In genomic region chr5:23413575-23414470, GRCm38 (mm10) we compare ENCODE assay signal across 8 mouse cellular contexts. TPM values are rescaled to one million over a fixed set of nuclear protein-coding genes. Genes with fewer than 3 reads are reported as not detected.
A peak's percentile ranks its signal among the peaks of the same experiment; 100 is the strongest.
DNase-seq lines count a peak whose midpoint lies in the region; ATAC-seq and TF ChIP-seq lines count a peak whose summit lies in the region.

No protein-coding gene starts in this region.

- H3K4me1 ChIP-seq in hindbrain, embryonic 16.5 days (ENCODE audit: control insufficient read depth, insufficient read depth, low read depth, low read length), result peaks cover 45% of the 10 kb centered on the region

- H3K9ac ChIP-seq in hindbrain, embryonic 16.5 days (ENCODE audit: low read depth, low read length), result no peak overlapping the region

- peak; percentile 37; the same call in 1 of the 2 replicates for ATAC-seq in hindbrain, embryonic 16.5 days

- peaks cover 44% of the 10 kb centered on the region for H3K79me3 ChIP-seq in C2C12 (ENCODE audit: low read depth)

- peaks cover 79% of the 10 kb centered on the region for H3K79me2 ChIP-seq in C2C12 (ENCODE audit: control insufficient read depth, insufficient read depth)

- H3K4me3 ChIP-seq in C2C12 (ENCODE audit: insufficient read depth, poor library complexity, severe bottlenecking), result no peak overlapping the region
- no peak overlapping the region for H3K4me3 ChIP-seq in hindbrain, embryonic 16.5 days (ENCODE audit: low read length)

- H3ac ChIP-seq in C2C12 (ENCODE audit: control insufficient read depth, insufficient read length, low read depth), result peak overlapping the region; percentile 28

- H3K9me3 ChIP-seq in hindbrain, embryonic 16.5 days (ENCODE audit: control insufficient read depth, low read length), result no peaks in the 10 kb centered on the region

- peak overlapping the region; percentile 72 for H3K27ac ChIP-seq in hindbrain, embryonic 16.5 days (ENCODE audit: low read depth, low read length)

- H3K27me3 ChIP-seq in C2C12 (ENCODE audit: control insufficient read depth, insufficient read depth, insufficient read length), result no peaks in the 10 kb centered on the region
- H3K27me3 ChIP-seq in hindbrain, embryonic 16.5 days (replicated peaks; ENCODE audit: control insufficient read depth, insufficient read depth, low read length), result no peaks in the 10 kb centered on the region

- H3K4me2 ChIP-seq in hindbrain, embryonic 16.5 days (ENCODE audit: low read length), result no peak overlapping the region; the same call in 1 of the 2 replicates

- 20% methylated on average over 12 of the region's 12 CpGs for WGBS in hindbrain, embryonic 16.5 days

- DNase-seq in ZHBTc4 (ENCODE audit: low read depth, low spot score), result peak; percentile 50
- peak; percentile 54 to 68 for DNase-seq in gastrocnemius, adult 8-10 months (ENCODE audit: low spot score in 2 of 2)
- peak; percentile 76 for DNase-seq in mesoderm, embryonic 11.5 days (ENCODE audit: low read depth, low spot score)
- no peak for DNase-seq in cerebellum, adult 11-12 months
- no peak for DNase-seq in spleen, postnatal 4 days (ENCODE audit: low spot score in 2 of 2)
- DNase-seq in thymus, postnatal 36 days, result no peak

- no peak for TF ChIP-seq CTCF in C2C12 (IDR thresholded peaks at IDR 0.05; ENCODE audit: control insufficient read depth, insufficient read depth, insufficient read length)

- H3K36me3 ChIP-seq in C2C12 (ENCODE audit: control insufficient read depth, insufficient read depth), result peaks cover 6% of the 10 kb centered on the region
- H3K36me3 ChIP-seq in hindbrain, embryonic 16.5 days (ENCODE audit: control insufficient read depth, insufficient read depth, low read length), result peaks cover 4% of the 10 kb centered on the region; the same call in 1 of the 2 replicates

TF ChIP-seq in C2C12, 6 proteins besides CTCF, POLR2A, EP300 and RAD21:
- TF ChIP-seq USF1 (IDR thresholded peaks at IDR 0.05; ENCODE audit: low read depth) (no peak), FOSL1 (IDR thresholded peaks at IDR 0.05; ENCODE audit: insufficient read depth, low read length, poor library complexity, severe bottlenecking) (no peak), MYOD1 (IDR thresholded peaks at IDR 0.05; ENCODE audit: control insufficient read depth, insufficient read length, low read depth) (peak; percentile 54), CEBPB (IDR thresholded peaks at IDR 0.05; ENCODE audit: low read depth) (no peak), MAX (IDR thresholded peaks at IDR 0.05) (no peak)

RNA-seq across cellular contexts. Expression of gene Kmt2e, which starts 20.4 kb away (rescaled TPM):
- 8.0 TPM for polyA plus RNA-seq in C2C12 (2012; fragmentation: generic; extraction: Trizol)
- total RNA-seq in gastrocnemius, adult 8-10 months (2022), result 10 to 100 TPM; 23.9 to 33.7 (median 28.2) TPM
- 139 and 143 TPM in 2 replicates for polyA plus RNA-seq in hindbrain, embryonic 16.5 days (2015; fragmentation: Nextera tagmentation; extraction: Ambion mirVana)

Comparison
In these comparisons a context has a peak if more than half of its experiments do, and no peak if none do; other contexts are left out.
1. DNase-seq: peak in ZHBTc4 (single experiment), gastrocnemius, adult 8-10 months (2 of 2) and mesoderm, embryonic 11.5 days (single experiment); none in cerebellum, adult 11-12 months (single experiment), spleen, postnatal 4 days (0 of 2) and thymus, postnatal 36 days (0 of 2).
2. RNA of gene Kmt2e, which starts 20.4 kb away (polyA plus RNA-seq): 139 to 143 TPM in hindbrain, embryonic 16.5 days; 8.0 TPM in C2C12 (single experiment); every median in the first group is over 10 times any median in the second.